Mouse (Mus musculus): ENCODE measurements around the gene Hnrnpm.
"Not testable (repeated sequence)": the region's sequence is repeated elsewhere in the genome, so short reads cannot be mapped to it uniquely, and the experiment has no call there.

Hnrnpm gene

DNA sequence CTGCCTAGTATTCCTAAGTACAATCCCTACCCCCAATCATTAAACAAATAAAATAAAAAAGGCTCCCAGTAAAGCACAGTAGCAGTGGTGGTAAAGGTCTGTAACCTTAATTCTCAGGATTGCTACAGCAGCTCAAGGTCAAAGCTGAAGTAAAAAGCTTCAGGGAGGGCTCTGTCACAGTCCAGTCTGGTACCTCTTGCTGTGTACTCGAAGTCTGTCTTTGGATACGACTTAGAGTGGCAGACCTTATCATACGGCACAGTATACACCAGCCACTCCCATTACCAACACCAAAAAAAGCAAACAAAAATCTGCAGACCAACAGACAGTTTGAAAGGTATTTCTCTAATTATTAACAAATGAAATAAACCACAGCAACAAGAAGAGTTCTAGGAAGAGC, 19.8 kb downstream of the Hnrnpm start:
- DNase-seq: no peak

GRCm38 (mm10) chr17:33649781-33650475, 36.7 kb downstream of the Hnrnpm start:
- DNase-seq: no peak

DNA sequence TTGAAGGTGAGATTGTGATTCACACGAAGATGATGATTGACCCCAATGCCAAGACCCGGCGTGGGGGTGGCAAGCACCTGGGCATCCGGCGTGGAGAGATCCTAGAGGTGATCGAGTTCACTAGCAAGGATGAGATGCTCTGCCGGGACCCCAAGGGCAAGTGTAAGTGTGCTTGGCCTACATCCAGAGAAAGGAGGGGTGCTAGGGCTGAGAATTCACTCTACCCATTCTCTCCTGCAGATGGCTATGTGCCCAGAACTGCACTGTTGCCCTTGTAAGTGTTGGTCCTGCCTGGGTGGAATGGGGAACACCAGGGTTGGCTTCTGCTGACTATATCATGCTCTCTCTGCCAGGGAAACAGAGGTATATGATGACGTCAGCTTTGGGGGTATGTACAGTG, 41.6 kb downstream of the Hnrnpm start:
- no peak for DNase-seq

GRCm38 (mm10) chr17:33644068-33644467, 42.6 kb downstream of the Hnrnpm start:
- DNase-seq: no peak

- no peak for DNase-seq
Observed at GRCm38 (mm10) chr17:33639743-33640142, 46.9 kb downstream of the Hnrnpm start.

GRCm38 (mm10) chr17:33637516-33638276, 49.0 kb downstream of the Hnrnpm start, which contains the start of gene Pram1:
Gene Pram1 (plus strand): TSS chr17:33638056.
- no peak for DNase-seq

- no peak for DNase-seq
Observed at GRCm38 (mm10) chr17:33637038-33637437, 49.6 kb downstream of the Hnrnpm start.

DNA sequence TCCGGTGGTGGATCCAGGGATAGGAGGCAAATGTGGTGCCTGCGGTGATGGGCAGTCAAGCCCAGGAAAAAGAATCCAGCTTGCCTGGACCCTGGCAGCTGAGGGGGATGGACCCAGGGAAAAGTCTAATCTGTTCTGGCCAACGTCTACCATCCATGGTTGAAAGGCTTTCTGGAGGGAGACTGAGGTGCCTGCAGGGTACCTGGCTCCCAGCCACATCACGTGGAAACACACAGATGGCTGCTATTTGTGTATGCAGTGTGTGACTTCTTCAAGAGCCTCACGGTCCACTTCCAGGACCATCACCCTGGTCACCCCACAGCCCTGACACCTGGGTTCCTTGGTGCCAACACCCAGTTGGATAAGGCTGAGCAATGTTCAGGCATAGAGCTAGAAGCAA, 54.9 kb downstream of the Hnrnpm start:
- DNase-seq: no peak

GRCm38 (mm10) chr17:33631236-33631635, 55.4 kb downstream of the Hnrnpm start:
- no peak for DNase-seq

DNA sequence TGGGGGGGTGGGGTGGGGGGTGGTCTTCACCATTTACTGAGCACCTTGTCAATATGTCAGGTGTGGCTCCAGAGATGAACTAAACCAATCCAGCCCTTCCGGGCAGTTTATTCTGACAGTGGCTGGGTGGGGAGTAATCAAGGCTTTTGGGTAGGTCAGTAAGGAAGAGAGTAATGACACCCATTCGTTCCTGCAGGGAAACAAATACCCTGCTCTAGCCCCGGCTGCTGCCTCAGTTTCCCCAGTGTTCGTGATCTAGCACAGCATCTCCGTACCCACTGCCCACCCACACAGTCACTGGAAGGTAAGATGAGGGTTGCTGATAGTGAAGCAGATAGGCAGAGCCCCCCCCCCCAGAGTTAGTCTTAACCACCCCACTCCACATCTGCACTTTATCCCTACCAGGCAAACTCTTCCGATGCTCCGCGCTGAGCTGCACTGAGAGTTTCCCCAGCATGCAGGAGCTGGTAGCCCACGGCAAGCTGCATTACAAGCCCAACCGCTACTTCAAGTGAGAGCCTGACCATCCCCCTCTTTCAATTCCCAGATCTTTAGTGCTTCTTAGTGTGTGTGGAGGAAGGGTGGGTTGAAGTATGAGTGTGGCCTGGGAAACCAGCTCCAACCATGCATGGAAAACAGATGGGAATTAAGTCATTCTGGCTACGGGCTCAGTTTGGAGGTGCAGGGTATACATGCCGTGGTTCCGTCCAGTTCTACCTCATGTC, 56.3 kb downstream of the Hnrnpm start:
- DNase-seq: no peak

DNA sequence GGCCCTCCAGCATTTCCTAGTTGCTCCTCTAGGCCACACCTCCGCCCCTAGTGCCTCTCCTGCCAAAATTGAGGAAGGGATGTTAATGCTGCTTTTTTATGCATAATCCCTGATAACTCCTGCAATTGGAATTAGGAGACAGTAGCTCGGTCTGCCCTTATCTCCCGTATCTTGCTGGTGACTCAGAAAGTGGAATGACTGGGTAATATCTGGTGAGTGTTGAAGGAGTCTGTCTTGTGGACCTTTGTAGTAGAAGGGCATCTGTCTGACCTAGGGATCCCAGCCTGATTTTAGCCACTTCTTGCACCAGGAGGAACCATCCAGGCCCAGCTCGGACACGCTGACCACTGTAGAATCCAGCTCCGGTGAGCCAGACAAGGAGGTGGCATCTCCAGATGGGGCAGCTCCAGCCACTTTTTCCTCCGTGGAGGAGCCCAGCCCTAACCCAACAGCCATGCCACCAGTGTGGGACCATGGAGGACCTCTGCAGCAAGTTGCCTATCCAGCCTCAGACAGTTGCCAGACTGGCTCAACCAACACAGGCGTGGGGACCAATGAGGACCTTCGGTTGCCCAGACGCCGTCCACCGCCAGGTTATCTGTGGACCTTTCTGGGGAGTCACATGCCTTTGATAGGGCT, 57.1 kb downstream of the Hnrnpm start:
- no peak for DNase-seq

- DNase-seq: peak; percentile 92
Observed at GRCm38 (mm10) chr17:33628621-33629486, 57.8 kb downstream of the Hnrnpm start, which contains the start of gene Zfp414. Gene Zfp414 (plus strand): TSS chr17:33629090.

DNA sequence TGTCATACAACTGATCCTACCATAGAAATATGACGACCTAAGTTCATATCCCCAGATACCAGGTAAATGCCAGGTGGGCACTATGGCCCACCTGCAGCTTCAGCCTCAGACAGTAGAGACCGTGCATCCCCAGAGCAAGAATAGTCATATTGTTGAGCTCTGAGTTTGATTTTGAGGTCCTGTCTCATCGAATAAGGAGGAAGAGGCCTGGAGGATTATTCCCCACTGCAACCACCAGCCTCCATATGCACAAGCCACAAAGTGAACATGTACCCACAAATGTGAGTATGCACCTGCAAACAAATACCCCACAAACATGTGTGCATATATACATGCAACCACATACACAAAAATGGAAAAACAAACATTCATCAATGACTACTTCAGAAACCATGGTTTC, 59.4 kb downstream of the Hnrnpm start:
- no peak for DNase-seq

DNA sequence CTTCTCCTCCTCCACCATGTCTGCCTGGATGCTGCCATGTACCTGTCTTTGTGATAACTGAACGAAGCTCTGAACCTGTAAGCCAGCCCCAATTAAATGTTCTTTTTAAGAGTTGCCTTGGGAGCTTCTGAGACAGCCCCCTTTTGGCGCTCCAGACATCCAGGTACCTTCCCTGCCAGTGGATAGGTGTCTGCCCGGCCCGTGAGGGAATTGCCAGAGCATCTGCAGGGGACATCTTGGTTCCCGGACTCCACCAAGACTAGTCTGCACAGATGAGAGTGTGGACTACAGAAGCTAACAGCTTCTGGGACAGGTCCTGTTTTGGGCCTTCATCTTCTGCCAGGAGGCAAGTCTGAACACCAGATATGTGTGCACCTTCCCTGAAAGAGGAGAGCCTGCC, 72.9 kb downstream of the Hnrnpm start:
- DNase-seq: not testable (repeated sequence)

DNA sequence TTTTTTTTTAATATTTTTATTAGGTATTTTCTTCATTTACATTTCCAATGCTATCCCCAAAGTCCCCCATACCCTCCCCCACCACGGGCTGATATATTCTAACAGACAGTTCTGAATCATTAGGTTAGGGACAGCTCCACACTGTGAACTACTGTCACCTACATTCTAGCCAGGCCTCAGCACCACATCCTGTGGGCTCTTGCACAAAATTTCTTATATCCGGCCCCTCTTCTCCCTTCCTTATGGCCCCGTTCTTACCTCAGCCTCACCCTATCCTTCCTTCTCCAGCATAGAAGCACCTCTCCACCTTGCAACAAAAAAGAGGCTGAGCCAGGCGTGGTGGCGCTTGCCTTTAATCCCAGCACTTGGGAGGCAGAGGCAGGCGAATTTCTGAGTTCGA, 76.1 kb downstream of the Hnrnpm start:
- no peak for DNase-seq

- DNase-seq: no peak
Observed at GRCm38 (mm10) chr17:33607273-33607672, 79.4 kb downstream of the Hnrnpm start.

DNA sequence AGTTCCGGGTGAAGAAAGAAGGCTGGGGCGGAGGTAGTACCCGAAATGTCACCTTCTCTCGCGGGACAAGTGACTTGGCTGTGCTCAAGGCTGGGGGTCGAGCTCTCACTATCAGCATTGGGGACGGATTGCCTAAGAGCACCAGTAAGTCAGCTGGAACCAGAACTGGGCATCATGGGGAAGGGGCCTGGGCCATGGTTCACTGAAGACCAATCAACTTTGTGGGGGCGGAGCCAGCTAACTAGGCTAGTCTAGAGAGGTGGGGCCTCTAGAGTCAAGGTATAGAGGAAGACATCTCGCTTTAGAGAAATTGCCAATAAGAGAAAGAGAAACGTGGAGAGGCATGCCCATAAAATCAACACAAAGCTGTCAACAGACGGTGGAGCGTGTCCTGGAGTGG, 84.7 kb downstream of the Hnrnpm start:
- DNase-seq: no peak

DNA sequence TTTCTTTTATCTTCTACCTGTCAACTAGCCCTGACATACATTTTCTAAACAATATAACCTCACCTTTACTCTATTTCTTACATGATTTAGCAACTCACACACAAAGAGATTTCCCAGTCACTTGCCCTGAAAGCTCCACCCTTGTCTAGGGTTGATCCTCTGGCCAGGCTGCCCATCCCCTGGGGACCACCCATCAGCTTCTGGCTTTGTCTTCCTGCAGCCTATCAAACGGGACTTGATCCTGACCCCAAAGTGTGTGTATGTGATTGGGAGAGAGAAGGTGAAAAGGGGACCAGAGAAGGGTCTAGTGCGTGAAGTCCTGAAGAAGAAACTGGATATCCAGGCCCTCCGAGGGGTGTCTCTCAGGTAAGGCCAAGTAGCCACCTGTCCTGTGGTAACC, 85.8 kb downstream of the Hnrnpm start:
- DNase-seq: no peak

GRCm38 (mm10) chr17:33599836-33600475, 86.7 kb downstream of the Hnrnpm start:
- DNase-seq: no peak

GRCm38 (mm10) chr17:33598506-33598905, 88.2 kb downstream of the Hnrnpm start:
- DNase-seq: no peak

DNA sequence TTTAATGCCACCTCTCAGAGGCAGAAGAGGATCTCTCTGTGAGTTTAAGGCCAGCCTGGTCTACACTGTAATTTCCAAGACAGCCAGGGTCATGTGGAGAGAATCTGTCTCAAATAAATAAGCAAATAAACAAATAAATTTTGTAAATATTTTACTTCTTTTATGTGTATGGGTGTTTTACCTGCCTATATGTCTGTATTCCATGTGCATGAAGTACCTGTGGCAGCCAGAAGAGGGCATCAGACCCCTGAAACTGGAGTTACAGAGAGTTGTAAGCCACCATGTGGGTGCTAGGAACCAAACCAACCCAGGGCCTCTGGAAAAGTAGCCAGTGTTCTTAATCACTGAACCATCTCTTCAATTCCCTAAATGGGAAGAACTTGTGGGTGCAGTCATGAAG, 89.4 kb downstream of the Hnrnpm start:
- DNase-seq: no peak
